Mouse (Mus musculus) gonadal fat pad, adult 2 months (tissue): ENCODE measurements around the gene Ccdc85c. TPM values are rescaled to one million over a fixed set of nuclear protein-coding genes. Genes with fewer than 3 reads are reported as not detected.

Experiments
- DNase-seq: peaks from one replicate; pipeline ENCODE4 v3.0.0-alpha.2; 2012; ENCODE audit warnings: low read depth
- polyA plus RNA-seq: library from polyadenylated mRNA; depleted of rRNA; stranded (reverse); fragments of >200 nt; gene quantifications from 2 replicates; pipeline ENCODE4 v1.2.3, GENCODE M21; 2012

Gene Ccdc85c
- polyA plus RNA-seq, 1 experiment, result 13.0 TPM

- no peak for DNase-seq
Observed at GRCm38 (mm10) chr12:108216611-108217370, 58.4 kb downstream of the Ccdc85c start.

- no peak for DNase-seq
Observed at GRCm38 (mm10) chr12:108215090-108215489, 60.1 kb downstream of the Ccdc85c start.

- DNase-seq, result peak; percentile 77
Observed at GRCm38 (mm10) chr12:108213090-108214041, 61.9 kb downstream of the Ccdc85c start.

- no peak for DNase-seq
Observed at GRCm38 (mm10) chr12:108212476-108212875, 62.7 kb downstream of the Ccdc85c start.

- no peak for DNase-seq
Observed at GRCm38 (mm10) chr12:108212071-108212470, 63.2 kb downstream of the Ccdc85c start.

- no peak for DNase-seq
Observed at GRCm38 (mm10) chr12:108210623-108211022, 64.6 kb downstream of the Ccdc85c start.

- DNase-seq, result no peak
Observed at GRCm38 (mm10) chr12:108208726-108209438, 66.3 kb downstream of the Ccdc85c start.

- DNase-seq, result no peak
Observed at GRCm38 (mm10) chr12:108208216-108208615, 67.0 kb downstream of the Ccdc85c start.

GRCm38 (mm10) chr12:108206641-108207040 is 68.6 kb downstream of the Ccdc85c start:
- no peak for DNase-seq

- DNase-seq, result no peak
Observed at GRCm38 (mm10) chr12:108204978-108205377, 70.2 kb downstream of the Ccdc85c start.

GRCm38 (mm10) chr12:108203895-108204294 is 71.3 kb downstream of the Ccdc85c start:
- no peak for DNase-seq

- no peak for DNase-seq
Observed at GRCm38 (mm10) chr12:108200094-108200493, 75.1 kb downstream of the Ccdc85c start.

GRCm38 (mm10) chr12:108198447-108198846 is 76.8 kb downstream of the Ccdc85c start:
- DNase-seq, result no peak

GRCm38 (mm10) chr12:108195761-108196160 is 79.5 kb downstream of the Ccdc85c start:
- no peak for DNase-seq

- DNase-seq, result no peak
Observed at GRCm38 (mm10) chr12:108193878-108194277, 81.3 kb downstream of the Ccdc85c start.

GRCm38 (mm10) chr12:108187541-108188091 is 87.6 kb downstream of the Ccdc85c start:
- DNase-seq, result no peak

GRCm38 (mm10) chr12:108181716-108182115 is 93.5 kb downstream of the Ccdc85c start:
- DNase-seq, result no peak

- DNase-seq, result peak; percentile 95
Observed at GRCm38 (mm10) chr12:108179321-108180266, 95.6 kb downstream of the Ccdc85c start, which contains the start of gene Ccnk. Gene Ccnk (plus strand): TSS chr12:108179579.

GRCm38 (mm10) chr12:108179246-108179320 is 96.1 kb downstream of the Ccdc85c start, which contains the start of gene Setd3:
Gene Setd3 (minus strand): TSS chr12:108179314.
- no peak for DNase-seq

- DNase-seq, result no peak
Observed at GRCm38 (mm10) chr12:108178331-108179245, 96.6 kb downstream of the Ccdc85c start.
